ENCODE assay signal across 30 mouse cellular contexts in the genomic region with DNA sequence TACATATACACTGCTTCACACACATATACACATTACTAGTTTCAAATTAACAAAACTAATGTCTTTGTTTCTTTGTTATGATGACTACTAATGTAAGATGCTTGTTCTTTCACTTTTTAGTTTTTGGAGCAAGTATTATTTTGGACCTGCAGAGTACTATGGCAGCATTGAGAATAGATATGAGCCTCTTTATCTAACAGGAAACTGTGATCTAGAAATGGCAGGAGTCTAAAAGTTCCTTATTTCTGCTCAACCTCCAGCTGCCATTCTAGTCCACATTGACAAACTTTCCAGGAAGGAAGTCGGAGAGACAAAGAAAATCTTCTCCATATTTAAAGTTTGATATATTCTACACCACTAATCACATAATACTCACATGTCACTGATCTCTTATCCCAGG.
"Had no signal": no experiment of that assay in that cellular context is flagged by ENCODE, and none has a peak within 500 bp of the region (broad histone marks: within the 10 kb centered on the region; RNA-seq: fewer than 3 reads in every experiment).

No protein-coding gene starts in this region.

- ATAC-seq: liver, embryonic 12.5 days; liver, postnatal 0 days; lung, postnatal 0 days; midbrain, embryonic 13.5 days; midbrain, embryonic 15.5 days; midbrain, embryonic 16.5 days had no signal

- H3K9ac ChIP-seq: limb, embryonic 12.5 days; limb, embryonic 13.5 days; limb, embryonic 15.5 days; liver, embryonic 12.5 days; liver, embryonic 13.5 days; liver, embryonic 14.5 days; liver, embryonic 15.5 days; liver, postnatal 0 days; lung, embryonic 14.5 days; lung, embryonic 15.5 days; midbrain, embryonic 12.5 days; midbrain, embryonic 13.5 days; midbrain, embryonic 15.5 days; neural tube, embryonic 12.5 days had no signal

- DNase-seq: left cerebral cortex, postnatal 4 days; liver; liver, embryonic 13.5 days; liver, postnatal 0 days; lung, adult 18-20 months; lung, adult 2 months; lung, embryonic 14.5 days; lung, postnatal 10 days; lung, postnatal 14 days; lung, postnatal 36 days; lung, postnatal 4 days; midbrain, embryonic 14.5 days had no signal

- H3K4me3 ChIP-seq: limb, embryonic 10.5 days; limb, embryonic 12.5 days; limb, embryonic 13.5 days; limb, embryonic 15.5 days; liver, embryonic 12.5 days; liver, embryonic 13.5 days; liver, embryonic 15.5 days; lung, embryonic 15.5 days; megakaryocyte, embryonic 14.5 days; midbrain, embryonic 10.5 days; midbrain, embryonic 12.5 days; midbrain, embryonic 13.5 days; midbrain, embryonic 15.5 days; myocyte; neural tube, embryonic 12.5 days had no signal

- H3K9me3 ChIP-seq: limb, embryonic 10.5 days; limb, embryonic 12.5 days; limb, embryonic 13.5 days; limb, embryonic 15.5 days; liver, embryonic 12.5 days; liver, embryonic 13.5 days; liver, embryonic 15.5 days; lung, embryonic 15.5 days; megakaryocyte, embryonic 14.5 days; midbrain, embryonic 10.5 days; midbrain, embryonic 12.5 days; midbrain, embryonic 13.5 days; midbrain, embryonic 15.5 days; neural tube, embryonic 12.5 days had no signal

- H3K27me3 ChIP-seq: limb, embryonic 12.5 days; limb, embryonic 13.5 days; limb, embryonic 15.5 days; liver, embryonic 12.5 days; liver, embryonic 13.5 days; liver, embryonic 15.5 days; lung, embryonic 15.5 days; megakaryocyte, embryonic 14.5 days; midbrain, embryonic 12.5 days; midbrain, embryonic 13.5 days; midbrain, embryonic 15.5 days; neural tube, embryonic 12.5 days had no signal

- H3K4me1 ChIP-seq: limb, embryonic 10.5 days; limb, embryonic 12.5 days; limb, embryonic 13.5 days; limb, embryonic 15.5 days; liver, embryonic 12.5 days; liver, embryonic 13.5 days; liver, embryonic 15.5 days; lung, embryonic 15.5 days; megakaryocyte, embryonic 14.5 days; midbrain, embryonic 10.5 days; midbrain, embryonic 12.5 days; midbrain, embryonic 13.5 days; midbrain, embryonic 15.5 days; neural tube, embryonic 12.5 days had no signal

- H3K36me3 ChIP-seq: limb, embryonic 10.5 days; limb, embryonic 12.5 days; limb, embryonic 13.5 days; limb, embryonic 15.5 days; liver, embryonic 12.5 days; liver, embryonic 13.5 days; liver, embryonic 15.5 days; lung, embryonic 15.5 days; midbrain, embryonic 10.5 days; midbrain, embryonic 12.5 days; midbrain, embryonic 13.5 days; midbrain, embryonic 15.5 days; neural tube, embryonic 12.5 days had no signal

- H3K27ac ChIP-seq: limb, embryonic 10.5 days; limb, embryonic 12.5 days; limb, embryonic 13.5 days; limb, embryonic 15.5 days; liver, embryonic 12.5 days; liver, embryonic 13.5 days; liver, embryonic 14.5 days; liver, embryonic 15.5 days; lung, embryonic 15.5 days; macrophage; midbrain, embryonic 10.5 days; midbrain, embryonic 12.5 days; midbrain, embryonic 13.5 days; midbrain, embryonic 15.5 days; neural tube, embryonic 12.5 days had no signal
